Mouse (Mus musculus) myocyte (in vitro differentiated cells): ENCODE measurements at regions not wholly inside any gene's neighbourhood (a gene's known extent, or its start where the extent isn't known, plus 50 kb on each side); places are given as distances from the start of the nearest gene placed in this dataset.
A peak's percentile ranks its signal among the peaks of the same experiment; 100 is the strongest.

ENCODE experiments used
- MYOD1 ChIP-seq, 3 experiments: IDR thresholded peaks; one replicate each; pipeline ENCODE4 v1.6.1; 2011; ENCODE audit warnings: control low read depth in 2 of 3, low read depth in 2 of 3, mild to moderate bottlenecking in 2 of 3, moderate library complexity in 1 of 3; ENCODE audit not compliant: insufficient read length in 2 of 3, control insufficient read depth in 1 of 3
- POLR2AphosphoS2 ChIP-seq: IDR thresholded peaks from one replicate; pipeline ENCODE4 v1.6.1; 2011; ENCODE audit warnings: low read depth, control low read depth; ENCODE audit not compliant: insufficient read length

DNA sequence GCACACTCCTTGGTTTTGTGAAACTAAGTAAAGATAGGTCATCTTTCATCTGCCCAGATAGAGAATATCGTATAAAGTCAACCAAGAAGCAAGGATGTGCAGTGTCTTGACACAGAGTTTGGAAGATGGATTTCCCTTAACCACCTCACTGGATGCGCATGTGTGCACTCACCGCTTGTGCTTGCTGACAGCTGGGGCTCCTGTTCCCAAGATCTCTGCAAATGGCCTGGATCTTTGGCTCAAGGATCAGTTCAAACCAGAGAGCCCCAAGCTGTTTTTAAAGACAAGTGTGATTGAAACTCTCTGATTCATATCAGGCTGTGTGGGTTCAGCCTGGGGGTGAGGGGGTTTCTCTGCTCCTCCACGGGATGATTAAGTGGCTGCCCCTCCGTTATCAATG is 288.6 kb upstream of the Lyplal1 start:
- TF ChIP-seq POLR2AphosphoS2 (no peak), MYOD1 (IDR thresholded peaks at IDR 0.05; ENCODE audit: control insufficient read depth in 1 of 3, insufficient read length in 2 of 3, low read depth in 2 of 3) (peak in 2 of 3 experiments; percentile 73 to 74)
